Mouse (Mus musculus): ENCODE results near the gene Phactr1. TPM values are rescaled to one million over a fixed set of nuclear protein-coding genes. Genes with fewer than 3 reads are reported as not detected.

Phactr1 gene
- polyA plus RNA-seq, 1 experiment = 46.9 TPM

- TF ChIP-seq POLR2A (IDR thresholded peaks at IDR 0.05; ENCODE audit: borderline replicate concordance, insufficient read depth, low read length) (no peak), CTCF (IDR thresholded peaks at IDR 0.05; ENCODE audit: borderline replicate concordance, insufficient read depth, low read depth, low read length) (peak; percentile 46; the same call in 1 of the 2 replicates)
- peak in 1 of 2 experiments; percentile 41 for DNase-seq
- 48% methylated on average over 2 of the region's 2 CpGs for whole genome bisulfite sequencing
- Histone ChIP-seq H3K27ac (ENCODE audit: insufficient read depth, low read length) (no peak overlapping the region), H3K27me3 (ENCODE audit: control insufficient read depth, insufficient read depth, low read length) (no peaks in the 10 kb centered on the region), H3K4me1 (ENCODE audit: control insufficient read depth, insufficient read depth, low read length) (no peaks in the 10 kb centered on the region), H3K4me3 (replicated peaks; ENCODE audit: insufficient read depth, low read depth, low read length) (no peak overlapping the region)
These were observed 155.0 kb downstream of the Phactr1 start for GRCm38 (mm10) chr13:42835441-42835840.

GRCm38 (mm10) chr13:42839358-42839757 is 158.9 kb downstream of the Phactr1 start:
- Histone ChIP-seq H3K27me3 (ENCODE audit: control insufficient read depth, insufficient read depth, low read length) (no peaks in the 10 kb centered on the region), H3K4me1 (ENCODE audit: control insufficient read depth, insufficient read depth, low read length) (no peaks in the 10 kb centered on the region), H3K27ac (ENCODE audit: insufficient read depth, low read length) (no peak overlapping the region), H3K4me3 (replicated peaks; ENCODE audit: insufficient read depth, low read depth, low read length) (no peak overlapping the region)
- WGBS = 81% methylated on average over 2 of the region's 2 CpGs
- TF ChIP-seq CTCF (IDR thresholded peaks at IDR 0.05; ENCODE audit: borderline replicate concordance, insufficient read depth, low read depth, low read length) = no peak
- no peak for TF ChIP-seq POLR2A (IDR thresholded peaks at IDR 0.05; ENCODE audit: borderline replicate concordance, insufficient read depth, low read length)
- DNase-seq = no peak

- DNase-seq = no peak
- TF ChIP-seq CTCF (IDR thresholded peaks at IDR 0.05; ENCODE audit: borderline replicate concordance, insufficient read depth, low read depth, low read length) = no peak
- TF ChIP-seq POLR2A (IDR thresholded peaks at IDR 0.05; ENCODE audit: borderline replicate concordance, insufficient read depth, low read length) = no peak
- no peaks in the 10 kb centered on the region for H3K4me1 ChIP-seq (ENCODE audit: control insufficient read depth, insufficient read depth, low read length)
- WGBS = 91% methylated on average over 10 of the region's 10 CpGs
- no peaks in the 10 kb centered on the region for H3K27me3 ChIP-seq (ENCODE audit: control insufficient read depth, insufficient read depth, low read length)
- H3K27ac ChIP-seq (ENCODE audit: insufficient read depth, low read length) = no peak overlapping the region
- H3K4me3 ChIP-seq (replicated peaks; ENCODE audit: insufficient read depth, low read depth, low read length) = no peak overlapping the region
These were observed 171.7 kb downstream of the Phactr1 start for GRCm38 (mm10) chr13:42852086-42852485.

- H3K4me1 ChIP-seq (ENCODE audit: control insufficient read depth, insufficient read depth, low read length) = no peaks in the 10 kb centered on the region
- no peak for TF ChIP-seq CTCF (IDR thresholded peaks at IDR 0.05; ENCODE audit: borderline replicate concordance, insufficient read depth, low read depth, low read length)
- no peak for TF ChIP-seq POLR2A (IDR thresholded peaks at IDR 0.05; ENCODE audit: borderline replicate concordance, insufficient read depth, low read length)
These were observed 173.6 kb downstream of the Phactr1 start for GRCm38 (mm10) chr13:42853900-42854595.

GRCm38 (mm10) chr13:42866162-42866941 is 185.9 kb downstream of the Phactr1 start:
- WGBS = 3% methylated on average over 21 of the region's 21 CpGs
- no peak overlapping the region; the same call in 1 of the 2 replicates for H3K27ac ChIP-seq (ENCODE audit: insufficient read depth, low read length)
- peak overlapping the region; percentile 69 for H3K4me3 ChIP-seq (replicated peaks; ENCODE audit: insufficient read depth, low read depth, low read length)
- H3K27me3 ChIP-seq (ENCODE audit: control insufficient read depth, insufficient read depth, low read length) = no peaks in the 10 kb centered on the region
- peak; percentile 47 to 52 for DNase-seq
- no peaks in the 10 kb centered on the region for H3K4me1 ChIP-seq (ENCODE audit: control insufficient read depth, insufficient read depth, low read length)
- no peak for TF ChIP-seq CTCF (IDR thresholded peaks at IDR 0.05; ENCODE audit: borderline replicate concordance, insufficient read depth, low read depth, low read length)
- no peak for TF ChIP-seq POLR2A (IDR thresholded peaks at IDR 0.05; ENCODE audit: borderline replicate concordance, insufficient read depth, low read length)

More at GRCm38 (mm10) chr13:42853900-42854595, 173.6 kb downstream of the Phactr1 start:
- H3K4me3 ChIP-seq (replicated peaks; ENCODE audit: insufficient read depth, low read depth, low read length) = no peak overlapping the region
- WGBS = 51% methylated on average over 11 of the region's 11 CpGs
- H3K27me3 ChIP-seq (ENCODE audit: control insufficient read depth, insufficient read depth, low read length) = no peaks in the 10 kb centered on the region
- no peak overlapping the region for H3K27ac ChIP-seq (ENCODE audit: insufficient read depth, low read length)
- no peak for DNase-seq

- Histone ChIP-seq H3K4me1 (ENCODE audit: control insufficient read depth, insufficient read depth, low read length) (no peaks in the 10 kb centered on the region), H3K4me3 (replicated peaks; ENCODE audit: insufficient read depth, low read depth, low read length) (peak overlapping the region; percentile 69), H3K27me3 (ENCODE audit: control insufficient read depth, insufficient read depth, low read length) (no peaks in the 10 kb centered on the region), H3K27ac (ENCODE audit: insufficient read depth, low read length) (no peak overlapping the region; the same call in 1 of the 2 replicates)
- peak; percentile 7 to 18 for DNase-seq
- 22% methylated on average over 6 of the region's 6 CpGs for WGBS
- TF ChIP-seq CTCF (IDR thresholded peaks at IDR 0.05; ENCODE audit: borderline replicate concordance, insufficient read depth, low read depth, low read length) (no peak), POLR2A (IDR thresholded peaks at IDR 0.05; ENCODE audit: borderline replicate concordance, insufficient read depth, low read length) (no peak)
These were observed 186.6 kb downstream of the Phactr1 start for GRCm38 (mm10) chr13:42867026-42867425.

- TF ChIP-seq CTCF (IDR thresholded peaks at IDR 0.05; ENCODE audit: borderline replicate concordance, insufficient read depth, low read depth, low read length) (no peak), POLR2A (IDR thresholded peaks at IDR 0.05; ENCODE audit: borderline replicate concordance, insufficient read depth, low read length) (no peak)
- H3K4me1 ChIP-seq (ENCODE audit: control insufficient read depth, insufficient read depth, low read length) = no peaks in the 10 kb centered on the region
- 49% methylated on average over 1 of the region's 1 CpGs for WGBS
- no peak overlapping the region for H3K27ac ChIP-seq (ENCODE audit: insufficient read depth, low read length)
- H3K27me3 ChIP-seq (ENCODE audit: control insufficient read depth, insufficient read depth, low read length) = no peaks in the 10 kb centered on the region
- DNase-seq = no peak
- no peak overlapping the region for H3K4me3 ChIP-seq (replicated peaks; ENCODE audit: insufficient read depth, low read depth, low read length)
These were observed 191.7 kb downstream of the Phactr1 start for GRCm38 (mm10) chr13:42872125-42872524.

Data from cerebellum, adult 2 months (tissue).